Mouse (Mus musculus): ENCODE measurements around the gene Hyal1.

The Hyal1 gene

GRCm38 (mm10) chr9:107598385-107598784 lies 21.7 kb downstream of the Hyal1 start:
- DNase-seq: peak; percentile 40 to 76

GRCm38 (mm10) chr9:107599433-107599832 lies 22.7 kb downstream of the Hyal1 start:
- peak in 1 of 2 experiments; percentile 66 for DNase-seq

- peak; percentile 49 to 66 for DNase-seq
Observed at GRCm38 (mm10) chr9:107599842-107600241, 23.1 kb downstream of the Hyal1 start.

- peak; percentile 52 to 80 for DNase-seq
Observed at GRCm38 (mm10) chr9:107600745-107601144, 24.0 kb downstream of the Hyal1 start.

GRCm38 (mm10) chr9:107601275-107601674 lies 24.5 kb downstream of the Hyal1 start:
- DNase-seq: no peak

GRCm38 (mm10) chr9:107602068-107602648 lies 25.4 kb downstream of the Hyal1 start:
- DNase-seq: peak; percentile 90 to 96

GRCm38 (mm10) chr9:107603251-107603650 lies 26.5 kb downstream of the Hyal1 start:
- no peak for DNase-seq

GRCm38 (mm10) chr9:107605041-107605661 lies 28.4 kb downstream of the Hyal1 start:
- DNase-seq: peak; percentile 63 to 90

GRCm38 (mm10) chr9:107606591-107606990 lies 29.9 kb downstream of the Hyal1 start:
- DNase-seq: peak; percentile 68 to 88

GRCm38 (mm10) chr9:107607036-107607435 lies 30.3 kb downstream of the Hyal1 start:
- peak in 1 of 2 experiments; percentile 71 for DNase-seq

- DNase-seq: peak; percentile 45 to 69
Observed at GRCm38 (mm10) chr9:107607653-107608245, 31.0 kb downstream of the Hyal1 start.

- DNase-seq: peak; percentile 61 to 86
Observed at GRCm38 (mm10) chr9:107608741-107609432, 32.2 kb downstream of the Hyal1 start, which contains the start of gene Sema3b. Gene Sema3b, minus strand, starts transcription at chr9:107609229.

GRCm38 (mm10) chr9:107609433-107609830 lies 32.7 kb downstream of the Hyal1 start:
- DNase-seq: no peak

GRCm38 (mm10) chr9:107611456-107612190 lies 34.9 kb downstream of the Hyal1 start:
- DNase-seq: no peak

- DNase-seq: peak; percentile 99
Observed at GRCm38 (mm10) chr9:107612191-107612944, 35.6 kb downstream of the Hyal1 start.

- no peak for DNase-seq
Observed at GRCm38 (mm10) chr9:107612945-107613569, 36.3 kb downstream of the Hyal1 start.

- DNase-seq: no peak
Observed at GRCm38 (mm10) chr9:107615035-107615434, 38.3 kb downstream of the Hyal1 start.

- no peak for DNase-seq
Observed at GRCm38 (mm10) chr9:107617461-107617860, 40.7 kb downstream of the Hyal1 start.

- no peak for DNase-seq
Observed at GRCm38 (mm10) chr9:107618098-107618497, 41.4 kb downstream of the Hyal1 start.

- peak; percentile 90 to 93 for DNase-seq
Observed at GRCm38 (mm10) chr9:107618778-107619545, 42.2 kb downstream of the Hyal1 start.

GRCm38 (mm10) chr9:107619546-107619879 lies 42.8 kb downstream of the Hyal1 start:
- no peak for DNase-seq

Data from kidney, postnatal 25 days (tissue).